Comparison of ENCODE assay signal across 8 mouse cellular contexts in the genomic region with DNA sequence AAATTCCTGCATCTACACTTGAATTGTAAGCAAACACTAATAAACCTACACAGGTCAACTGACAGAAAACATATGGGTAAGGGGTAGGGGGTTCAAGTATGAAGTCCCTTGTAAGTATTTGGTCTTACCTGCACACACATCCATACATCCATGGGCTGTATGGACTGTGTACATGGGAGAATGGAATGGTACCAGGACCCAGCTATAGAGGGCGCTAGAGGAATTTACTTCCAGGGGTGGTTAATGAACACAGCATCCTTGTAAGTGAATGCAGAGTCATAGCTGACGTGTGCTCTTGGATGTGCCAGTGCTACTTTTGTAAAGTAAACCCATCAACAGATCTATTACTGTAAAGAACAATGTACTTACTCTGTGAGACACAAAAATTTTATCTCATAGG.
DNase-seq lines count a peak whose midpoint lies in the region; ATAC-seq and TF ChIP-seq lines count a peak whose summit lies in the region.

No protein-coding gene starts in this region.

- no peaks in the 10 kb centered on the region for H3K27me3 ChIP-seq in intestine, postnatal 0 days (replicated peaks; ENCODE audit: control insufficient read depth, insufficient read depth, low read length)
- no peaks in the 10 kb centered on the region for H3K27me3 ChIP-seq in intestine, embryonic 16.5 days (replicated peaks; ENCODE audit: control insufficient read depth, insufficient read depth, low read length)
- H3K27me3 ChIP-seq in CH12.LX (replicated peaks) = no peaks in the 10 kb centered on the region
- H3K27me3 ChIP-seq in midbrain, embryonic 12.5 days = no peaks in the 10 kb centered on the region

- in situ Hi-C loops in CH12.LX (cut with MboI; ENCODE audit: low pct_ligation_motif_present, low pct_unique_long_range_greater_than_20kb, low sequenced_read_pairs) = loop anchor here (25.0 kb wide), 1 partner anchor 310 kb away; no protein-coding TSS in a partner anchor

- no peaks in the 10 kb centered on the region for H3K79me2 ChIP-seq in CH12.LX (replicated peaks; ENCODE audit: control insufficient read depth, extremely low read depth, insufficient read depth, poor library complexity, severe bottlenecking)

- no peak for TF ChIP-seq EP300 in CH12.LX (IDR thresholded peaks at IDR 0.05; ENCODE audit: low read length)

- H3K36me3 ChIP-seq in intestine, postnatal 0 days (ENCODE audit: control insufficient read depth, insufficient read depth) = no peaks in the 10 kb centered on the region
- no peaks in the 10 kb centered on the region for H3K36me3 ChIP-seq in intestine, embryonic 16.5 days (ENCODE audit: control insufficient read depth, insufficient read depth, low read length)
- no peaks in the 10 kb centered on the region for H3K36me3 ChIP-seq in CH12.LX (replicated peaks in 1 of 2; ENCODE audit: control insufficient read depth in 1 of 2, insufficient read depth in 1 of 2, low read length in 1 of 2)
- H3K36me3 ChIP-seq in midbrain, embryonic 12.5 days = no peaks in the 10 kb centered on the region

- H3K4me3 ChIP-seq in intestine, postnatal 0 days (ENCODE audit: low read depth, low read length) = no peak overlapping the region
- no peak overlapping the region for H3K4me3 ChIP-seq in intestine, embryonic 16.5 days (ENCODE audit: low read length)
- no peak overlapping the region for H3K4me3 ChIP-seq in CH12.LX (replicated peaks in 1 of 3; ENCODE audit: low read depth in 2 of 3, low read length in 2 of 3, poor library complexity in 1 of 3)
- no peak overlapping the region for H3K4me3 ChIP-seq in midbrain, embryonic 12.5 days

- no peak for TF ChIP-seq POLR2A in CH12.LX (IDR thresholded peaks at IDR 0.05; ENCODE audit: low read depth, low read length)

- WGBS in intestine, postnatal 0 days = 36% methylated on average over 2 of the region's 2 CpGs
- WGBS in intestine, embryonic 16.5 days = 28% methylated on average over 2 of the region's 2 CpGs
- WGBS in midbrain, embryonic 12.5 days = 21% methylated on average over 2 of the region's 2 CpGs

- H3K4me1 ChIP-seq in intestine, postnatal 0 days (replicated peaks; ENCODE audit: control insufficient read depth, insufficient read depth, low read length) = no peaks in the 10 kb centered on the region
- no peaks in the 10 kb centered on the region for H3K4me1 ChIP-seq in intestine, embryonic 16.5 days (ENCODE audit: control insufficient read depth, insufficient read depth, low read length)
- H3K4me1 ChIP-seq in CH12.LX (ENCODE audit: control insufficient read depth in 1 of 2, insufficient read depth in 2 of 2) = no peaks in the 10 kb centered on the region
- H3K4me1 ChIP-seq in midbrain, embryonic 12.5 days = no peaks in the 10 kb centered on the region

- H3K9me3 ChIP-seq in intestine, postnatal 0 days (ENCODE audit: control insufficient read depth) = no peaks in the 10 kb centered on the region
- H3K9me3 ChIP-seq in intestine, embryonic 16.5 days (ENCODE audit: control insufficient read depth, low read length) = no peaks in the 10 kb centered on the region
- no peaks in the 10 kb centered on the region for H3K9me3 ChIP-seq in CH12.LX (replicated peaks; ENCODE audit: low read length)
- 0 out of 2 replicates have a peak, but pooled peaks cover 3% of the 10 kb centered on the region for H3K9me3 ChIP-seq in midbrain, embryonic 12.5 days

- TF ChIP-seq CTCF in intestine, postnatal 0 days (IDR thresholded peaks at IDR 0.05; ENCODE audit: low read depth) = peak; percentile 69
- peak; percentile 74 to 90 for TF ChIP-seq CTCF in CH12.LX (conservative IDR thresholded peaks at IDR 0.05 in 1 of 2, IDR thresholded peaks at IDR 0.05 in 1 of 2; ENCODE audit: low read depth in 2 of 2, low read length in 2 of 2)

- no peak for ATAC-seq in intestine, postnatal 0 days
- no peak for ATAC-seq in intestine, embryonic 16.5 days
- peak; percentile 60; the same call in 1 of the 2 replicates for ATAC-seq in midbrain, embryonic 12.5 days (ENCODE audit: low FRiP score, low read depth)
- no peak for ATAC-seq in inflammation-experienced regulatory T-cells, adult 6 months

- dilution Hi-C loops in CH12.LX (cut with MboI; ENCODE audit: extremely low pct_ligation_motif_present, extremely low pct_unique_long_range_greater_than_20kb, low sequenced_read_pairs) = no loop called here

- peak; percentile 85 for TF ChIP-seq RAD21 in CH12.LX (IDR thresholded peaks at IDR 0.05; ENCODE audit: low read depth, low read length)

- no peak overlapping the region for H3K4me2 ChIP-seq in intestine, postnatal 0 days (replicated peaks; ENCODE audit: low read depth)
- no peak overlapping the region for H3K4me2 ChIP-seq in intestine, embryonic 16.5 days (ENCODE audit: low read depth, low read length)
- no peak overlapping the region for H3K4me2 ChIP-seq in CH12.LX (ENCODE audit: insufficient read depth, low read depth, poor library complexity, severe bottlenecking)
- H3K4me2 ChIP-seq in midbrain, embryonic 12.5 days (replicated peaks) = no peak overlapping the region

- H3K27ac ChIP-seq in intestine, postnatal 0 days (ENCODE audit: low read depth, low read length) = no peak overlapping the region
- H3K27ac ChIP-seq in intestine, embryonic 16.5 days (ENCODE audit: low read length) = no peak overlapping the region
- H3K27ac ChIP-seq in CH12.LX (ENCODE audit: insufficient read depth, low read depth) = no peak overlapping the region
- no peak overlapping the region for H3K27ac ChIP-seq in midbrain, embryonic 12.5 days (replicated peaks)

- DNase-seq in CH12.LX (ENCODE audit: extremely low read depth) = peak; percentile 61
- peak; percentile 4 for DNase-seq in T-cell, adult 2 months (ENCODE audit: low spot score)
- peak; percentile 21 for DNase-seq in forelimb bud, embryonic 11.5 days (ENCODE audit: low read depth, low spot score)
- no peak for DNase-seq in spleen, postnatal 36 days (ENCODE audit: low spot score in 2 of 2)

- H3K9ac ChIP-seq in intestine, postnatal 0 days (ENCODE audit: low read depth, low read length) = no peak overlapping the region
- no peak overlapping the region for H3K9ac ChIP-seq in intestine, embryonic 16.5 days (ENCODE audit: low read depth, low read length)
- no peak overlapping the region for H3K9ac ChIP-seq in CH12.LX (ENCODE audit: insufficient read depth, low read depth)
- H3K9ac ChIP-seq in midbrain, embryonic 12.5 days (replicated peaks) = no peak overlapping the region

TF ChIP-seq in CH12.LX, 34 proteins besides CTCF, POLR2A, EP300 and RAD21:
- TF ChIP-seq POLR2AphosphoS2 (IDR thresholded peaks at IDR 0.05; ENCODE audit: low read depth, low read length) (no peak), SIN3A (IDR thresholded peaks at IDR 0.05; ENCODE audit: low read length) (no peak), CHD2 (IDR thresholded peaks at IDR 0.05; ENCODE audit: low read length) (no peak), TCF12 (IDR thresholded peaks at IDR 0.05; ENCODE audit: low read depth, low read length) (no peak), MAFK (IDR thresholded peaks at IDR 0.05; ENCODE audit: insufficient replicate concordance, low read length) (no peak), MYC (IDR thresholded peaks at IDR 0.05; ENCODE audit: low read depth, low read length) (no peak), ETS1 (conservative IDR thresholded peaks at IDR 0.05; ENCODE audit: low read depth, low read length) (no peak), HCFC1 (IDR thresholded peaks at IDR 0.05; ENCODE audit: low read depth, low read length) (no peak), USF1 (IDR thresholded peaks at IDR 0.05; ENCODE audit: low read depth, low read length) (no peak), MAX (IDR thresholded peaks at IDR 0.05; ENCODE audit: low read length) (no peak), SMC3 (IDR thresholded peaks at IDR 0.05; ENCODE audit: low read depth, low read length) (peak; percentile 60), ZMIZ1 (IDR thresholded peaks at IDR 0.05; ENCODE audit: low read depth, low read length) (no peak), ZNF384 (IDR thresholded peaks at IDR 0.05; ENCODE audit: low read depth, low read length) (no peak), ZC3H11A (IDR thresholded peaks at IDR 0.05; ENCODE audit: low read depth, low read length) (0 out of 2 replicates have a peak, but pooled peaks have one; percentile 3), JUND (conservative IDR thresholded peaks at IDR 0.05; ENCODE audit: low read depth, low read length) (no peak), E2F4 (IDR thresholded peaks at IDR 0.05; ENCODE audit: insufficient replicate concordance, low read depth, low read length) (no peak)

Comparison
In these comparisons a context has a peak if more than half of its experiments do, and no peak if none do; other contexts are left out.
1. DNase-seq: peak in CH12.LX (single experiment), T-cell, adult 2 months (single experiment) and forelimb bud, embryonic 11.5 days (single experiment); none in spleen, postnatal 36 days (0 of 2).